Mouse (Mus musculus) 416B (cell line): ENCODE results near the gene Olfr67.
"Not testable (repeated sequence)": the region's sequence is repeated elsewhere in the genome, so short reads cannot be mapped to it uniquely, and the experiment has no call there.

Experiments
- DNase-seq: peaks from one replicate; pipeline ENCODE4 v3.0.0; 2011; ENCODE audit warnings: low read depth

Olfr67 gene

GRCm38 (mm10) chr7:103771494-103771893 lies 20.1 kb downstream of the Olfr67 start, which contains the start of gene Olfr69:
TSS of gene Olfr69 (minus strand) at chr7:103771594.
- no peak for DNase-seq

- not testable (repeated sequence) for DNase-seq
These were observed 23.9 kb downstream of the Olfr67 start for GRCm38 (mm10) chr7:103767687-103768086.

GRCm38 (mm10) chr7:103762212-103762611 lies 29.4 kb downstream of the Olfr67 start:
- DNase-seq: peak; percentile 80

GRCm38 (mm10) chr7:103757233-103757632 lies 34.4 kb downstream of the Olfr67 start, which contains the start of gene Olfr630:
TSS of gene Olfr630 (minus strand) at chr7:103757333.
- DNase-seq: no peak

- no peak for DNase-seq
These were observed 46.8 kb downstream of the Olfr67 start, which contains the start of gene Olfr629 for GRCm38 (mm10) chr7:103744843-103745242. TSS of gene Olfr629 (minus strand) at chr7:103744943.
